In the genomic region with DNA sequence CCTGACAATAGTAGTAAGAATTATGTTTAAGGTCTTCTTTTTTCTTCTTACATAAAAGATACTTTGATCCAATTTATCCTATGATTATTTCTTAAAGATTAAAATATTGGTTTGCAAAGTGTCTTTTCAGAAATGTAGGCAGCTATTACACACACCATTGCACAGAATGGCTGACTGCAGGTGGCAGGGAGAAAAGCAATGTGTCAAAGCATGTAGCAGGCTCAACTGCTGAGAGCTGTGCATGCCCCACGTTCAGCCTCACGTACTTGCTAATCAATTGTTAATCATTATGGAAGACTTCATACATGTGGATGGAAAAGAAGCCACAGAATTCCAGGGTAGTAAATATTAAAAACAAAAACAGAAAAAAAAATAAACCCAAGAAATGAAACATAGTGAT, we compare ENCODE assay signal across 20 mouse cellular contexts. TPM values are rescaled to one million over a fixed set of nuclear protein-coding genes. Genes with fewer than 3 reads are reported as not detected.
A peak's percentile ranks its signal among the peaks of the same experiment; 100 is the strongest.
DNase-seq lines count a peak whose midpoint lies in the region; ATAC-seq lines count a peak whose summit lies in the region.
"Had no signal": no experiment of that assay in that cellular context is flagged by ENCODE, and none has a peak within 500 bp of the region (broad histone marks: within the 10 kb centered on the region; RNA-seq: fewer than 3 reads in every experiment).

No protein-coding gene starts in this region.

- H3K9ac ChIP-seq in forebrain, embryonic 15.5 days (replicated peaks) = no peak overlapping the region
- no peak overlapping the region for H3K9ac ChIP-seq in midbrain, embryonic 14.5 days (replicated peaks; ENCODE audit: low read length)
- H3K9ac ChIP-seq in midbrain, embryonic 11.5 days (ENCODE audit: low read length) = no peak overlapping the region
- H3K9ac ChIP-seq in neural tube, embryonic 14.5 days (replicated peaks; ENCODE audit: low read depth, low read length) = no peak overlapping the region
- no peak overlapping the region for H3K9ac ChIP-seq in neural tube, embryonic 15.5 days (replicated peaks)
- H3K9ac ChIP-seq: embryonic facial prominence, embryonic 15.5 days; heart, embryonic 12.5 days; hindbrain, embryonic 15.5 days had no signal

- no peak overlapping the region for H3K4me3 ChIP-seq in forebrain, embryonic 15.5 days
- H3K4me3 ChIP-seq in forebrain, embryonic 10.5 days = no peak overlapping the region
- no peak overlapping the region for H3K4me3 ChIP-seq in midbrain, embryonic 14.5 days (replicated peaks; ENCODE audit: low read depth, low read length)
- no peak overlapping the region for H3K4me3 ChIP-seq in midbrain, embryonic 11.5 days (ENCODE audit: low read depth, low read length)
- no peak overlapping the region for H3K4me3 ChIP-seq in neural tube, embryonic 14.5 days (ENCODE audit: low read depth, low read length)
- H3K4me3 ChIP-seq in neural tube, embryonic 15.5 days (replicated peaks) = no peak overlapping the region
- H3K4me3 ChIP-seq: embryonic facial prominence, embryonic 15.5 days; erythroblast, embryonic 14.5 days; gastrocnemius, adult 2 months; heart, embryonic 12.5 days; hindbrain, embryonic 15.5 days had no signal

- H3K27me3 ChIP-seq in forebrain, embryonic 15.5 days = no peaks in the 10 kb centered on the region
- H3K27me3 ChIP-seq in forebrain, embryonic 10.5 days (ENCODE audit: poor library complexity, severe bottlenecking) = no peaks in the 10 kb centered on the region
- no peaks in the 10 kb centered on the region for H3K27me3 ChIP-seq in midbrain, embryonic 14.5 days (ENCODE audit: control insufficient read depth, insufficient read depth, low read length)
- no peaks in the 10 kb centered on the region for H3K27me3 ChIP-seq in midbrain, embryonic 11.5 days (ENCODE audit: control insufficient read depth, insufficient read depth, low read length)
- H3K27me3 ChIP-seq in neural tube, embryonic 14.5 days (ENCODE audit: control insufficient read depth, insufficient read depth, low read length) = no peaks in the 10 kb centered on the region
- no peaks in the 10 kb centered on the region for H3K27me3 ChIP-seq in neural tube, embryonic 15.5 days (replicated peaks)
- H3K27me3 ChIP-seq: embryonic facial prominence, embryonic 15.5 days; heart, embryonic 12.5 days; hindbrain, embryonic 15.5 days had no signal

- WGBS in forebrain, embryonic 15.5 days = 39% methylated on average over 2 of the region's 2 CpGs
- 38% methylated on average over 2 of the region's 2 CpGs for WGBS in forebrain, embryonic 10.5 days
- 26% methylated on average over 2 of the region's 2 CpGs for WGBS in midbrain, embryonic 14.5 days
- 50% methylated on average over 2 of the region's 2 CpGs for WGBS in midbrain, embryonic 11.5 days
- 26% methylated on average over 2 of the region's 2 CpGs for WGBS in neural tube, embryonic 14.5 days
- 27% methylated on average over 2 of the region's 2 CpGs for WGBS in neural tube, embryonic 15.5 days

- H3K9me3 ChIP-seq in forebrain, embryonic 15.5 days = no peaks in the 10 kb centered on the region
- H3K9me3 ChIP-seq in forebrain, embryonic 10.5 days = no peaks in the 10 kb centered on the region
- no peaks in the 10 kb centered on the region for H3K9me3 ChIP-seq in midbrain, embryonic 14.5 days (ENCODE audit: control insufficient read depth, low read length)
- no peaks in the 10 kb centered on the region for H3K9me3 ChIP-seq in midbrain, embryonic 11.5 days (ENCODE audit: control insufficient read depth, low read length)
- no peaks in the 10 kb centered on the region for H3K9me3 ChIP-seq in neural tube, embryonic 14.5 days (ENCODE audit: control insufficient read depth, low read length)
- H3K9me3 ChIP-seq in neural tube, embryonic 15.5 days (replicated peaks) = no peaks in the 10 kb centered on the region
- H3K9me3 ChIP-seq: embryonic facial prominence, embryonic 15.5 days; heart, embryonic 12.5 days; hindbrain, embryonic 15.5 days had no signal

- no peak overlapping the region for H3K4me2 ChIP-seq in forebrain, embryonic 15.5 days (replicated peaks)
- H3K4me2 ChIP-seq in midbrain, embryonic 14.5 days (ENCODE audit: low read length) = no peak overlapping the region
- H3K4me2 ChIP-seq in midbrain, embryonic 11.5 days = no peak overlapping the region
- H3K4me2 ChIP-seq in neural tube, embryonic 14.5 days (ENCODE audit: low read depth, low read length) = no peak overlapping the region
- no peak overlapping the region for H3K4me2 ChIP-seq in neural tube, embryonic 15.5 days
- H3K4me2 ChIP-seq: embryonic facial prominence, embryonic 15.5 days; heart, embryonic 12.5 days; hindbrain, embryonic 15.5 days had no signal

- no peak for DNase-seq in forebrain, embryonic 10.5 days (ENCODE audit: extremely low spot score, low spot score)
- DNase-seq in midbrain, embryonic 14.5 days = peak; percentile 43
- no peak for DNase-seq in midbrain, embryonic 11.5 days (ENCODE audit: low spot score, missing footprints)
- DNase-seq: adrenal gland, adult 8-10 months; adrenal gland, postnatal 36 days; cerebellum, adult 11 months; cerebellum, adult 8-10 months; cerebellum, postnatal 14 days; embryo, embryonic 11 days; gastrocnemius, adult 2 months; gastrocnemius, postnatal 25 days had no signal

- no peaks in the 10 kb centered on the region for H3K36me3 ChIP-seq in forebrain, embryonic 15.5 days
- H3K36me3 ChIP-seq in forebrain, embryonic 10.5 days (replicated peaks) = no peaks in the 10 kb centered on the region
- H3K36me3 ChIP-seq in midbrain, embryonic 14.5 days (ENCODE audit: control insufficient read depth, insufficient read depth, low read length) = no peaks in the 10 kb centered on the region
- no peaks in the 10 kb centered on the region for H3K36me3 ChIP-seq in midbrain, embryonic 11.5 days (ENCODE audit: control insufficient read depth, insufficient read depth, low read length)
- H3K36me3 ChIP-seq in neural tube, embryonic 14.5 days (ENCODE audit: control insufficient read depth, insufficient read depth, low read length) = no peaks in the 10 kb centered on the region
- H3K36me3 ChIP-seq in neural tube, embryonic 15.5 days = no peaks in the 10 kb centered on the region
- H3K36me3 ChIP-seq: embryonic facial prominence, embryonic 15.5 days; heart, embryonic 12.5 days; hindbrain, embryonic 15.5 days had no signal

- 0 out of 2 replicates have a peak, but pooled peaks have one; percentile 46 for ATAC-seq in forebrain, embryonic 15.5 days (replicated peaks)
- no peak for ATAC-seq in midbrain, embryonic 14.5 days (ENCODE audit: low FRiP score, low TSS enrichment)
- no peak for ATAC-seq in midbrain, embryonic 11.5 days (ENCODE audit: low FRiP score)
- peak; percentile 66; the same call in 1 of the 2 replicates for ATAC-seq in neural tube, embryonic 14.5 days (ENCODE audit: low read depth)
- no peak for ATAC-seq in neural tube, embryonic 15.5 days (ENCODE audit: low FRiP score)
- ATAC-seq: inflammation-experienced regulatory T-cells, adult 6 months; intestine, postnatal 0 days had no signal

- H3K27ac ChIP-seq in forebrain, embryonic 15.5 days (replicated peaks) = no peak overlapping the region
- H3K27ac ChIP-seq in forebrain, embryonic 10.5 days = no peak overlapping the region
- H3K27ac ChIP-seq in midbrain, embryonic 14.5 days (replicated peaks; ENCODE audit: low read depth, low read length) = peak overlapping the region; percentile 55; the same call in 1 of the 2 replicates
- no peak overlapping the region for H3K27ac ChIP-seq in midbrain, embryonic 11.5 days (ENCODE audit: low read depth, low read length)
- H3K27ac ChIP-seq in neural tube, embryonic 14.5 days (ENCODE audit: low read depth, low read length) = no peak overlapping the region
- no peak overlapping the region for H3K27ac ChIP-seq in neural tube, embryonic 15.5 days (replicated peaks)
- H3K27ac ChIP-seq: embryonic facial prominence, embryonic 15.5 days; gastrocnemius, adult 2 months; hindbrain, embryonic 15.5 days had no signal

- H3K4me1 ChIP-seq in forebrain, embryonic 15.5 days = 0 out of 2 replicates have a peak, but pooled peaks cover 6% of the 10 kb centered on the region
- peaks cover 5% of the 10 kb centered on the region; the same call in 1 of the 2 replicates for H3K4me1 ChIP-seq in forebrain, embryonic 10.5 days
- H3K4me1 ChIP-seq in midbrain, embryonic 14.5 days (ENCODE audit: control insufficient read depth, insufficient read depth, low read length) = peaks cover 2% of the 10 kb centered on the region; the same call in 1 of the 2 replicates
- no peaks in the 10 kb centered on the region for H3K4me1 ChIP-seq in midbrain, embryonic 11.5 days (ENCODE audit: control insufficient read depth, insufficient read depth, low read length)
- H3K4me1 ChIP-seq in neural tube, embryonic 14.5 days (ENCODE audit: control insufficient read depth, insufficient read depth, low read length) = no peaks in the 10 kb centered on the region
- no peaks in the 10 kb centered on the region for H3K4me1 ChIP-seq in neural tube, embryonic 15.5 days
- H3K4me1 ChIP-seq: embryonic facial prominence, embryonic 15.5 days; heart, embryonic 12.5 days; hindbrain, embryonic 15.5 days had no signal

RNA-seq across cellular contexts. Expression of a gene that starts 37.1 kb away (rescaled TPM):
- polyA plus RNA-seq in forebrain, embryonic 15.5 days (2015; fragmentation: Nextera tagmentation; extraction: Ambion mirVana) = 1.6 and 1.7 TPM in 2 replicates
- 5.4 and 5.9 TPM in 2 replicates for polyA plus RNA-seq in forebrain, embryonic 10.5 days (2016; fragmentation: Nextera tagmentation; extraction: Ambion mirVana)
- polyA plus RNA-seq in midbrain, embryonic 14.5 days (2014; fragmentation: Nextera tagmentation; extraction: Ambion mirVana) = 0.72 and 3.5 TPM in 2 replicates
- polyA plus RNA-seq in midbrain, embryonic 11.5 days (2014; fragmentation: Nextera tagmentation; extraction: Ambion mirVana) = 5.7 and 6.4 TPM in 2 replicates
- polyA plus RNA-seq in neural tube, embryonic 14.5 days (2014; fragmentation: Nextera tagmentation; extraction: Ambion mirVana) = 0.37 and 4.1 TPM in 2 replicates
- 1.8 and 2.7 TPM in 2 replicates for polyA plus RNA-seq in neural tube, embryonic 15.5 days (2015; fragmentation: Nextera tagmentation; extraction: Ambion mirVana)
- polyA plus RNA-seq: erythroblast, embryonic 14.5 days; inflammation-experienced regulatory T-cells, adult 6 months had no signal

Comparison
In these comparisons a context has a peak if more than half of its experiments do, and no peak if none do; other contexts are left out.
1. ATAC-seq: peak in forebrain, embryonic 15.5 days (single experiment) and neural tube, embryonic 14.5 days (single experiment); none in midbrain, embryonic 14.5 days (single experiment), midbrain, embryonic 11.5 days (single experiment) and neural tube, embryonic 15.5 days (single experiment).